Mouse (Mus musculus) CH12F3 (cell line): ENCODE results near the gene Amfr.
"Not testable (repeated sequence)": the region's sequence is repeated elsewhere in the genome, so short reads cannot be mapped to it uniquely, and the experiment has no call there.

Experiments
- in situ Hi-C: fragments of 300-500 bp; cut with MboI; formaldehyde crosslinking; loops from 2 replicates; pipeline ENCODE4 v1.14.3; 2020; ENCODE audit warnings: low sequenced_read_pairs

The Amfr gene

GRCm38 (mm10) chr8:94012013-94012951 is at the start of gene Amfr:
TSS of gene Amfr (minus strand) at chr8:94012842.
- in situ Hi-C loops = no loop called here

- in situ Hi-C loops = no loop called here
Observed at GRCm38 (mm10) chr8:94057157-94057854, 44.7 kb upstream of the Amfr start.

- in situ Hi-C loops = no loop called here
Observed at GRCm38 (mm10) chr8:94052696-94053095, 40.1 kb upstream of the Amfr start.

GRCm38 (mm10) chr8:94047845-94048244 is 35.2 kb upstream of the Amfr start:
- in situ Hi-C loops = no loop called here

GRCm38 (mm10) chr8:94037806-94038205 is 25.2 kb upstream of the Amfr start:
- in situ Hi-C loops = no loop called here

GRCm38 (mm10) chr8:94036944-94037524 is 24.4 kb upstream of the Amfr start, which contains the start of the genes Nudt21 and Ogfod1:
TSS of gene Nudt21 (minus strand) at chr8:94037031.
TSS of gene Ogfod1 (plus strand) at chr8:94037198.
- in situ Hi-C loops = no loop called here

GRCm38 (mm10) chr8:94036541-94036940 is 23.9 kb upstream of the Amfr start:
- in situ Hi-C loops = not testable (repeated sequence)

- in situ Hi-C loops = no loop called here
Observed at GRCm38 (mm10) chr8:94035200-94035599, 22.6 kb upstream of the Amfr start.

GRCm38 (mm10) chr8:94033601-94034000 is 21.0 kb upstream of the Amfr start:
- in situ Hi-C loops = no loop called here

- in situ Hi-C loops = no loop called here
Observed at GRCm38 (mm10) chr8:94029701-94030100, 17.1 kb upstream of the Amfr start.

GRCm38 (mm10) chr8:94023916-94024315 is 11.3 kb upstream of the Amfr start:
- in situ Hi-C loops = no loop called here

GRCm38 (mm10) chr8:94013026-94013612 is 477 bp upstream of the Amfr start:
- in situ Hi-C loops = no loop called here

GRCm38 (mm10) chr8:94011076-94012012 is 1.3 kb downstream of the Amfr start:
- in situ Hi-C loops = no loop called here

GRCm38 (mm10) chr8:94010101-94010705 is 2.4 kb downstream of the Amfr start:
- in situ Hi-C loops = no loop called here

- in situ Hi-C loops = no loop called here
Observed at GRCm38 (mm10) chr8:94009243-94009845, 3.3 kb downstream of the Amfr start.

GRCm38 (mm10) chr8:94004139-94004538 is 8.5 kb downstream of the Amfr start:
- in situ Hi-C loops = no loop called here

- in situ Hi-C loops = no loop called here
Observed at GRCm38 (mm10) chr8:93998961-93999360, 13.7 kb downstream of the Amfr start.

- in situ Hi-C loops = no loop called here
Observed at GRCm38 (mm10) chr8:93989739-93990138, 22.9 kb downstream of the Amfr start.

GRCm38 (mm10) chr8:93984731-93985130 is 27.9 kb downstream of the Amfr start:
- in situ Hi-C loops = no loop called here
